18 mouse cellular contexts compared by ENCODE assay signal in genomic region chr13:44564705-44565104, GRCm38 (mm10).
A peak's percentile ranks its signal among the peaks of the same experiment; 100 is the strongest.
DNase-seq lines count a peak whose midpoint lies in the region; ATAC-seq and TF ChIP-seq lines count a peak whose summit lies in the region.
"Had no signal": no experiment of that assay in that cellular context is flagged by ENCODE, and none has a peak within 500 bp of the region (broad histone marks: within the 10 kb centered on the region; RNA-seq: fewer than 3 reads in every experiment).

No protein-coding gene starts in this region.

- H3K4me1 ChIP-seq in forebrain, embryonic 10.5 days, result peaks cover 19% of the 10 kb centered on the region
- no peaks in the 10 kb centered on the region for H3K4me1 ChIP-seq in forebrain, embryonic 13.5 days
- H3K4me1 ChIP-seq in limb, embryonic 14.5 days (ENCODE audit: control insufficient read depth, insufficient read depth, low read length), result 0 out of 2 replicates have a peak, but pooled peaks cover 7% of the 10 kb centered on the region
- H3K4me1 ChIP-seq: hindbrain, embryonic 12.5 days; liver, embryonic 13.5 days; neural tube, embryonic 13.5 days had no signal

- H3K36me3 ChIP-seq in forebrain, embryonic 10.5 days (replicated peaks), result no peaks in the 10 kb centered on the region
- no peaks in the 10 kb centered on the region for H3K36me3 ChIP-seq in forebrain, embryonic 13.5 days (ENCODE audit: poor library complexity, severe bottlenecking)
- H3K36me3 ChIP-seq in limb, embryonic 14.5 days (ENCODE audit: control insufficient read depth, insufficient read depth, low read length), result no peaks in the 10 kb centered on the region
- H3K36me3 ChIP-seq: hindbrain, embryonic 12.5 days; liver, embryonic 13.5 days; neural tube, embryonic 13.5 days had no signal

- no peak for ATAC-seq in forebrain, embryonic 13.5 days
- ATAC-seq in limb, embryonic 14.5 days (ENCODE audit: low FRiP score, low read depth), result no peak; the same call in 1 of the 2 replicates
- ATAC-seq: midbrain, embryonic 16.5 days had no signal

- peak overlapping the region; percentile 16 for H3K27ac ChIP-seq in forebrain, embryonic 10.5 days
- H3K27ac ChIP-seq in forebrain, embryonic 13.5 days, result no peak overlapping the region
- no peak overlapping the region for H3K27ac ChIP-seq in limb, embryonic 14.5 days (replicated peaks; ENCODE audit: low read depth, low read length)
- H3K27ac ChIP-seq: hindbrain, embryonic 12.5 days; liver, embryonic 13.5 days; neural tube, embryonic 13.5 days; stomach, postnatal 0 days had no signal

- H3K27me3 ChIP-seq in forebrain, embryonic 10.5 days (ENCODE audit: poor library complexity, severe bottlenecking), result no peaks in the 10 kb centered on the region
- no peaks in the 10 kb centered on the region for H3K27me3 ChIP-seq in forebrain, embryonic 13.5 days
- H3K27me3 ChIP-seq in limb, embryonic 14.5 days (ENCODE audit: control insufficient read depth, insufficient read depth, low read length), result no peaks in the 10 kb centered on the region
- H3K27me3 ChIP-seq: hindbrain, embryonic 12.5 days; liver, embryonic 13.5 days; neural tube, embryonic 13.5 days had no signal

- no peak for TF ChIP-seq POLR2A in limb, embryonic 14.5 days (IDR thresholded peaks at IDR 0.05; ENCODE audit: borderline replicate concordance, extremely low read depth, insufficient read depth, insufficient read length)

- no peak overlapping the region for H3K9ac ChIP-seq in forebrain, embryonic 13.5 days
- H3K9ac ChIP-seq in limb, embryonic 14.5 days (ENCODE audit: low read depth, low read length, severe bottlenecking), result no peak overlapping the region
- H3K9ac ChIP-seq: hindbrain, embryonic 12.5 days; liver, embryonic 13.5 days; neural tube, embryonic 13.5 days had no signal

- 36% methylated on average over 11 of the region's 11 CpGs for WGBS in forebrain, embryonic 10.5 days
- WGBS in forebrain, embryonic 13.5 days, result 38% methylated on average over 11 of the region's 11 CpGs
- 36% methylated on average over 11 of the region's 11 CpGs for WGBS in limb, embryonic 14.5 days

- H3K9me3 ChIP-seq in forebrain, embryonic 10.5 days, result no peaks in the 10 kb centered on the region
- H3K9me3 ChIP-seq in forebrain, embryonic 13.5 days (replicated peaks), result no peaks in the 10 kb centered on the region
- no peaks in the 10 kb centered on the region for H3K9me3 ChIP-seq in limb, embryonic 14.5 days (ENCODE audit: control insufficient read depth, low read length)
- H3K9me3 ChIP-seq: hindbrain, embryonic 12.5 days; liver, embryonic 13.5 days; neural tube, embryonic 13.5 days had no signal

- H3K4me3 ChIP-seq in forebrain, embryonic 10.5 days, result no peak overlapping the region
- no peak overlapping the region for H3K4me3 ChIP-seq in forebrain, embryonic 13.5 days
- H3K4me3 ChIP-seq in limb, embryonic 14.5 days (replicated peaks; ENCODE audit: low read length), result no peak overlapping the region
- H3K4me3 ChIP-seq: hindbrain, embryonic 12.5 days; liver, embryonic 13.5 days; neural tube, embryonic 13.5 days had no signal

- H3K4me2 ChIP-seq in forebrain, embryonic 13.5 days, result no peak overlapping the region
- H3K4me2 ChIP-seq in limb, embryonic 14.5 days (replicated peaks; ENCODE audit: low read depth, low read length, severe bottlenecking), result no peak overlapping the region
- H3K4me2 ChIP-seq: hindbrain, embryonic 12.5 days; liver, embryonic 13.5 days; neural tube, embryonic 13.5 days had no signal

- no peak for DNase-seq in forebrain, embryonic 10.5 days (ENCODE audit: extremely low spot score, low spot score)
- peak; percentile 23 for DNase-seq in thymus, postnatal 0 days (ENCODE audit: low spot score)
- no peak for DNase-seq in thymus, postnatal 10 days (ENCODE audit: low spot score in 2 of 2)
- DNase-seq in limb, embryonic 14.5 days (ENCODE audit: low spot score), result peak; percentile 14
- no peak for DNase-seq in kidney, adult 8-10 months
- no peak for DNase-seq in right cerebral cortex, postnatal 4 days
- DNase-seq: B cell, adult 2 months; cerebellum, adult 9-10 months; gastrocnemius, postnatal 10 days; layer of hippocampus, postnatal 36 days; liver, embryonic 13.5 days; right cerebral cortex, postnatal 25 days; thymus, postnatal 25 days had no signal

Comparison
In these comparisons a context has a peak if more than half of its experiments do, and no peak if none do; other contexts are left out.
1. DNase-seq: peak in thymus, postnatal 0 days (single experiment) and limb, embryonic 14.5 days (single experiment); none in forebrain, embryonic 10.5 days (single experiment), thymus, postnatal 10 days (0 of 2), kidney, adult 8-10 months (0 of 2) and right cerebral cortex, postnatal 4 days (single experiment).